Mouse (Mus musculus) CH12.LX (cell line): ENCODE data around the gene Nck2. TPM values are rescaled to one million over a fixed set of nuclear protein-coding genes. Genes with fewer than 3 reads are reported as not detected.

Source experiments
- DNase-seq: peaks from one replicate; pipeline ENCODE4 v3.0.0-alpha.2; 2013; ENCODE audit errors: extremely low read depth
- H3K27ac ChIP-seq: 2 replicates; pipeline ENCODE4 v1.5.1; 2012; ENCODE audit warnings: low read depth, mild to moderate bottlenecking, control low read depth, moderate library complexity; ENCODE audit not compliant: insufficient read depth
- H3K27me3 ChIP-seq: replicated peaks from 2 replicates; pipeline ENCODE3; 2012; ENCODE audit warnings: inconsistent platforms
- H3K36me3 ChIP-seq, 2 experiments: replicated peaks in 1 of 2; 2 replicates each; pipeline versions ENCODE3 to v1.6.1; 2012; ENCODE audit warnings: inconsistent platforms in 1 of 2, low read length in 1 of 2, mild to moderate bottlenecking in 1 of 2, mixed read lengths in 1 of 2, moderate library complexity in 1 of 2; ENCODE audit not compliant: control insufficient read depth in 1 of 2, insufficient read depth in 1 of 2
- H3K4me1 ChIP-seq, 2 experiments: 2 replicates each; pipeline ENCODE4 v1.6.1; 2012; ENCODE audit warnings: inconsistent platforms in 1 of 2, moderate library complexity in 1 of 2; ENCODE audit not compliant: insufficient read depth in 2 of 2, control insufficient read depth in 1 of 2
- H3K4me2 ChIP-seq: 2 replicates; pipeline ENCODE4 v1.6.1; 2012; ENCODE audit warnings: low read depth, mild to moderate bottlenecking, control low read depth; ENCODE audit not compliant: poor library complexity, insufficient read depth, severe bottlenecking
- H3K4me3 ChIP-seq, 3 experiments: fragments of 150-350 bp in 1 of 3; sonication (generic) in 1 of 3; replicated peaks in 1 of 3; 2 replicates each; pipeline versions ENCODE3 to v1.5.1; 2011 to 2012; ENCODE audit warnings: low read depth in 2 of 3, low read length in 2 of 3, mild to moderate bottlenecking in 2 of 3, moderate library complexity in 2 of 3, control low read depth in 1 of 3, improper control_type of control experiment in 1 of 3, inconsistent platforms in 1 of 3, mixed read lengths in 1 of 3; ENCODE audit not compliant: poor library complexity in 1 of 3
- H3K79me2 ChIP-seq: replicated peaks from 2 replicates; pipeline ENCODE4 v1.6.1; 2012; ENCODE audit warnings: mild to moderate bottlenecking, moderate library complexity; ENCODE audit not compliant: control insufficient read depth, poor library complexity, insufficient read depth, severe bottlenecking; ENCODE audit errors: extremely low read depth
- H3K9ac ChIP-seq: 2 replicates; pipeline ENCODE4 v1.6.1; 2012; ENCODE audit warnings: low read depth, mild to moderate bottlenecking, control low read depth, moderate library complexity; ENCODE audit not compliant: insufficient read depth
- H3K9me3 ChIP-seq: replicated peaks from 2 replicates; pipeline ENCODE3; 2012; ENCODE audit warnings: low read length, inconsistent platforms, mixed read lengths
- CHD1 ChIP-seq: IDR thresholded peaks from 2 replicates; pipeline ENCODE4 v1.6.1; 2012; ENCODE audit warnings: low read depth, low read length, improper control_type of control experiment, inconsistent platforms
- EP300 ChIP-seq: IDR thresholded peaks from 2 replicates; pipeline ENCODE4 v1.6.1; 2011; ENCODE audit warnings: low read length, improper control_type of control experiment
- GABPA ChIP-seq: IDR thresholded peaks from 2 replicates; pipeline ENCODE4 v1.6.1; 2012; ENCODE audit warnings: low read depth, low read length, improper control_type of control experiment, inconsistent platforms; ENCODE audit not compliant: insufficient replicate concordance
- IRF4 ChIP-seq: IDR thresholded peaks from 2 replicates; pipeline ENCODE4 v1.6.1; 2014; ENCODE audit warnings: low read depth, mild to moderate bottlenecking, inconsistent platforms, low read length, improper control_type of control experiment
- JUND ChIP-seq: conservative IDR thresholded peaks from 2 replicates; pipeline ENCODE4 v1.6.1; 2011; ENCODE audit warnings: low read depth, low read length, improper control_type of control experiment
- MAX ChIP-seq: IDR thresholded peaks from 2 replicates; pipeline ENCODE4 v1.6.1; 2011; ENCODE audit warnings: low read length, improper control_type of control experiment
- MAZ ChIP-seq: IDR thresholded peaks from 2 replicates; pipeline ENCODE4 v1.6.1; 2012; ENCODE audit warnings: low read depth, mild to moderate bottlenecking, inconsistent platforms, low read length, improper control_type of control experiment, moderate library complexity
- MEF2A ChIP-seq: IDR thresholded peaks from 2 replicates; pipeline ENCODE4 v1.6.1; 2014; ENCODE audit warnings: low read depth, mild to moderate bottlenecking, inconsistent platforms, low read length, improper control_type of control experiment, borderline replicate concordance
- MXI1 ChIP-seq: IDR thresholded peaks from 2 replicates; pipeline ENCODE4 v1.6.1; 2011; ENCODE audit warnings: mild to moderate bottlenecking, low read depth, low read length, improper control_type of control experiment
- NRF1 ChIP-seq: IDR thresholded peaks from 2 replicates; pipeline ENCODE4 v1.6.1; 2014; ENCODE audit warnings: low read depth, mild to moderate bottlenecking, inconsistent platforms, low read length, improper control_type of control experiment, moderate library complexity
- POLR2A ChIP-seq: IDR thresholded peaks from 2 replicates; pipeline ENCODE4 v1.6.1; 2011; ENCODE audit warnings: low read depth, mild to moderate bottlenecking, improper control_type of control experiment, low read length
- RAD21 ChIP-seq: IDR thresholded peaks from 2 replicates; pipeline ENCODE4 v1.6.1; 2011; ENCODE audit warnings: low read depth, mild to moderate bottlenecking, low read length, improper control_type of control experiment, moderate library complexity
- SIN3A ChIP-seq: IDR thresholded peaks from 2 replicates; pipeline ENCODE4 v1.6.1; 2012; ENCODE audit warnings: low read length, improper control_type of control experiment, inconsistent platforms
- UBTF ChIP-seq: IDR thresholded peaks from 2 replicates; pipeline ENCODE4 v1.6.1; 2012; ENCODE audit warnings: low read depth, mild to moderate bottlenecking, inconsistent platforms, low read length, improper control_type of control experiment, moderate library complexity
- dilution Hi-C: fragments of 300-500 bp; cut with MboI; formaldehyde crosslinking; loops from 2 replicates; pipeline ENCODE4 v1.14.3; 2020; ENCODE audit warnings: low sequenced_read_pairs; ENCODE audit not compliant: extremely low pct_unique_long_range_greater_than_20kb, extremely low pct_ligation_motif_present
- in situ Hi-C: fragments of 300-500 bp; cut with MboI; formaldehyde crosslinking; loops from 3 replicates; pipeline ENCODE4 v1.14.3; 2019; ENCODE audit warnings: low sequenced_read_pairs, low pct_ligation_motif_present, low pct_unique_long_range_greater_than_20kb, mixed read lengths
- polyA plus RNA-seq: library from polyadenylated mRNA; unstranded; fragments of >175 nt; gene quantifications from 2 replicates; pipeline ENCODE4 v1.2.1, GENCODE M21; 2012; ENCODE audit warnings: low read depth; ENCODE audit not compliant: insufficient read length
- total RNA-seq, 2 experiments: library from RNA; depleted of rRNA; stranded (reverse); fragments of 300-350 nt in 1 of 2; fragments of >200 nt in 1 of 2; gene quantifications; 2 replicates each; pipeline ENCODE4 v1.2.3; 2012 to 2014

The Nck2 gene
- total and polyA plus RNA-seq, 3 experiments = 4.4 to 7.6 (median 4.6) TPM

DNA sequence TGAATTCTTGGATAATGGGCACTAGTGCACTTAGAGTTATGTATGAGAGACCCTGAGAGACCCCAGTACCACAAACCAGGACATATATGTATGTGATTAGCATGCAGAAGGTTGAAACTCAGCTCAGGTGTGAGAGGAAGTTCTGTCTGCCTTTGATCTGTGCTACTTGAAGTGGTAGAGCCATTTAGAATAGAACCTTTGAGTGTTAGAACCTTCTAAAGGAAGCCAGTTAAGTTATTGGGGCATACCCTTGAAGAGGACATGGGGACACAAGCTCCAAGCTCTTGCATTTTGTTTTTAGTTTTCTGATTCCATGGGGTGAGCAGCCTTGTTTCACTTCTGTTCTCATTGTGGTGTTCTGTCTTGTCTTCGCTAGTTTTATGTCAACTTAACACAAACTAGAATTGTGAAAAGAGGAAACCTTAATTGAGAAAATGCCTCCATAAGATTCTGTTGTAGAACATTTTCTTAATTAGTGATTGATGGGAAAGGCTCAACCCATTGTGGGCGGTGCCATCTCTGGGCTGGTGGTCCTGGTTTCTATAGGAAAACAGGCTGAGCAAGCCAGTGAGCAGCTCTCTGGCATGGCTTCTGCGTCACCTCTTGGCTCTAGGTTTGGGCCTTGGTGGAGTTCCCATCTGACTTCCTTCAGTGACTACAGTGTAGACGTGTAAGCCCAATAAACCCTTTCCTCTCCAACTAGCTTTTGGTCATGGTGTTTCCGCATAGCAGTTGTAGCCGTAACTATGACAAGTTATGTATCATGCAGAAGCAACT is 57.0 kb downstream of the Nck2 start:
- dilution Hi-C loops (no loop called here), in situ Hi-C loops (no loop called here)
- no peaks in the 10 kb centered on the region for H3K36me3 ChIP-seq
- H3K27ac ChIP-seq = no peak overlapping the region
- H3K9ac ChIP-seq = no peak overlapping the region
- no peak overlapping the region for H3K4me2 ChIP-seq
- no peaks in the 10 kb centered on the region for H3K9me3 ChIP-seq
- no peaks in the 10 kb centered on the region for H3K79me2 ChIP-seq
- no peaks in the 10 kb centered on the region for H3K4me1 ChIP-seq
- no peak for DNase-seq
- TF ChIP-seq RAD21 (no peak), UBTF (no peak), EP300 (no peak), SIN3A (no peak), MAZ (no peak), JUND (no peak), MXI1 (no peak), GABPA (no peak), MAX (no peak), IRF4 (no peak), CHD1 (no peak), MEF2A (no peak), NRF1 (no peak)
- no peaks in the 10 kb centered on the region for H3K27me3 ChIP-seq
- H3K4me3 ChIP-seq = no peak overlapping the region

DNA sequence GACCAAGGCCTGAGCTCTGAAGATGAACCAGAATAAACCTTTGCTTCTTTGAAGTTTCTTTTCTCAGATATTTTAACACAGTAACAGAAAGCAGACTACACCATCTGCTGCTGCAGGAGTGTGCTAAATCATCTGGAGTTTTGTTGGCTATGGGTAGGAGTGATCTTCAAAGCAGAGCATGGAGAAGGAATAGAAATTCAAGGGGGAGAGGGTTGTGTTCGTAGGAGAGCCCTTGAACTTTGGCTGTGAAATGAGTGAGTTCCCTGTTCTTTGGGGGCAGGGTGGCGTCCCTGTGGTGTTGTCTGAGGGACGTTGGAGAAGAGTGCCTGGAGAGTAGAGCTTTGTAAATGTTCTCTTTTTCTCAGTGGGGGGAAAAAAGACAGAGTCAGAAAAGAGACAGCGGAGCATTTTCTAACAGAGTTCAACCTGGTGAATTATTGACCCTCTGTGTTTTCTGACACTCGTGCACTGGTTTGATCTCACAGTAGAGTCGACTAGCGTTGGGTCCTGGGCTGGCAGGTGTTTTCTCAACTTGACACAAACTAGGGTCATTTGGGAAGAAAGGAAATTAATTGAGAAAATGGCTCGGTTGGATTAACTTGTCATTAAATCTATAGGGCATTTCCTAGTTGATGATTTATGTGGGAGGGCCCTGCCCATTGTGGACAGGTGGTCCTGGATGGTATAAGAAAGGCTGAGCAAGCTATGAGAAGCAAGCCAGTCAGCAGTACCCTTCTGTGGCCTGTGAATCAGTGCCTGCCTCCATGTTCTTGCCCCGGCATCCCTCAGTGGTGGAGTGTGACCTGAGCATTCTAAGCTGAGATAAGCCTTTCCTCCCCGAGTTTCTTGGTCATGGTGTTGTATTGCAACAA is 57.8 kb downstream of the Nck2 start:
- in situ Hi-C loops (no loop called here), dilution Hi-C loops (no loop called here)
- H3K4me2 ChIP-seq = no peak overlapping the region
- no peaks in the 10 kb centered on the region for H3K36me3 ChIP-seq
- TF ChIP-seq POLR2A = no peak
- no peaks in the 10 kb centered on the region for H3K27me3 ChIP-seq
- no peak overlapping the region for H3K27ac ChIP-seq
- no peak overlapping the region for H3K9ac ChIP-seq
- no peaks in the 10 kb centered on the region for H3K9me3 ChIP-seq
- H3K79me2 ChIP-seq = no peaks in the 10 kb centered on the region
- no peak overlapping the region for H3K4me3 ChIP-seq
- DNase-seq = no peak
- H3K4me1 ChIP-seq = peaks cover 0 to 4% of the 10 kb centered on the region in 2 experiments; a peak in 1 of 4 replicates
